Mouse (Mus musculus) forebrain, postnatal 0 days (tissue): ENCODE data around the gene Cep89. TPM values are rescaled to one million over a fixed set of nuclear protein-coding genes. Genes with fewer than 3 reads are reported as not detected.

Source experiments
- ATAC-seq: fragments of 200-750 bp; cut with Nextera tagmentation; 2 replicates; pipeline ENCODE4 v1.8.0; 2017; ENCODE audit warnings: mild to moderate bottlenecking, moderate library complexity
- DNase-seq: peaks from one replicate; pipeline ENCODE4 v3.0.0-alpha.2; 2015
- H3K27ac ChIP-seq: fragments of 300-500 bp; sonication (generic); 2 replicates; pipeline ENCODE4 v1.5.1; 2014; ENCODE audit warnings: low read depth, mild to moderate bottlenecking, antibody characterized with exemption, low read length, moderate library complexity, mixed read lengths
- H3K27me3 ChIP-seq: fragments of 300-500 bp; sonication (generic); 2 replicates; pipeline ENCODE4 v1.6.1; 2014; ENCODE audit warnings: mild to moderate bottlenecking, low read length, mixed read lengths; ENCODE audit not compliant: insufficient read depth
- H3K36me3 ChIP-seq: fragments of 300-500 bp; sonication (generic); 2 replicates; pipeline ENCODE4 v1.6.1; 2014; ENCODE audit warnings: mild to moderate bottlenecking, moderate library complexity; ENCODE audit not compliant: insufficient read depth
- H3K4me1 ChIP-seq: fragments of 300-500 bp; sonication (generic); 2 replicates; pipeline ENCODE4 v1.6.1; 2014; ENCODE audit warnings: antibody characterized with exemption; ENCODE audit not compliant: insufficient read depth
- H3K4me2 ChIP-seq: fragments of 300-500 bp; sonication (generic); 2 replicates; pipeline ENCODE4 v1.6.1; 2014; ENCODE audit warnings: low read depth, mild to moderate bottlenecking, moderate library complexity
- H3K4me3 ChIP-seq: fragments of 300-500 bp; sonication (generic); 2 replicates; pipeline ENCODE4 v1.5.1; 2014; ENCODE audit warnings: low read depth, low read length, mixed read lengths
- H3K9ac ChIP-seq: fragments of 300-500 bp; sonication (generic); 2 replicates; pipeline ENCODE4 v1.6.1; 2014; ENCODE audit warnings: mild to moderate bottlenecking
- H3K9me3 ChIP-seq: fragments of 300-500 bp; sonication (generic); 2 replicates; pipeline ENCODE4 v1.6.1; 2016; ENCODE audit warnings: low read length
- CTCF ChIP-seq: sonication (generic); IDR thresholded peaks from 2 replicates; pipeline ENCODE4 v1.5.1; 2016; ENCODE audit warnings: antibody characterized with exemption, control low read depth, low read depth
- WGBS: fragments of 180-500 bp; shearing (Covaris S2); extraction: QIAGEN DNeasy Blood & Tissue Kit; methylation state at CpG from one replicate; pipeline ENCODE4 v1.1.7; 2014; 5-methylcytosine and 5-hydroxymethylcytosine counted together
- polyA plus RNA-seq: library from polyadenylated mRNA; unstranded; fragments of >200 nt; fragmentation: Nextera tagmentation; extraction: Ambion mirVana; gene quantifications from 2 replicates; pipeline ENCODE4 v1.2.1, GENCODE M21; 2015
- total RNA-seq: library from RNA; depleted of rRNA; stranded (reverse); fragments of >200 nt; gene quantifications from 2 replicates; pipeline ENCODE4 v1.2.3, GENCODE M21; 2014; rRNA removed

Gene Cep89
- 11.9 and 12.1 TPM in 2 replicates for total RNA-seq
- 22.2 and 28.2 TPM in 2 replicates for polyA plus RNA-seq

DNA sequence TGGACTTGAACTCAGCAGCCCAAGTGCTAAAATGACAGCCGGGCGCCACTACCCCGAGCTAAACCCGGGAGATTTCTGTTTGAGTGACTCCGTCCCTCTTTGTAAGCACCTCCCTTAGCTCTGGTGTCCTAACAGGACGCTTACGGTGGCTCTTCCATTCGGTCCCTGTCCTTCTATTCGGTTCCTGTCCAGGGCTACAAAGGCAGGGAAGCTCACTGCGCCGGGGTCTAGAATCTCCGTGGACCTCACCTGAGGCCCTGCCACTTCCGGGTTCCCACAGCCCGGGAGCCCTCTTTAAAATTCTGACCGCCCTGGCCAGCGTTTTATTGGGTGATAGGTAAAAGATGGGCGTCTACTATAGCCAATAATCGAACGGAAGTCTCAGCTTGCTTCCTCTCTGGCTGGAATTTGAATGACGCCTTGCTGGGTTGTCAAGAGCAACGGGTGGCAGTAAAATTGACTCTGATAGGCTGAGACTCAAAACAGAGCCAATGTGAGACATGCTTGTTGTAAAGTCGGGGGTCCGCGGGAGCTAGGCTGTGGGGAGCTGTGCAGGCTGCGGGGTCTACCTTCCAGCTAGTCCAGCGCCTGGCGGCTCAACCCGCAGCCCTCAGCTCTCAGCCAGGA is at the start of gene Cep89, which contains the start of gene Faap24:
Gene Cep89 (plus strand): TSS at position 494 of the 627 bp plus-strand sequence.
Gene Faap24 (minus strand): TSS at position 295 of the 627 bp plus-strand sequence.
- Histone ChIP-seq H3K4me1 (peaks cover 13% of the 10 kb centered on the region), H3K4me3 (peak within 1 kb of the TSS; percentile 55), H3K9me3 (no peaks in the 10 kb centered on the region), H3K27me3 (no peaks in the 10 kb centered on the region), H3K36me3 (peaks cover 21% of the 10 kb centered on the region), H3K27ac (peak within 1 kb of the TSS; percentile 57; the same call in 1 of the 2 replicates), H3K9ac (peak within 1 kb of the TSS; percentile 66), H3K4me2 (peak within 1 kb of the TSS; percentile 65)
- TF ChIP-seq CTCF = no peak
- ATAC-seq = peak; percentile 99
- 2% methylated on average over 28 of the region's 28 CpGs for WGBS
- peak; percentile 99 for DNase-seq

DNA sequence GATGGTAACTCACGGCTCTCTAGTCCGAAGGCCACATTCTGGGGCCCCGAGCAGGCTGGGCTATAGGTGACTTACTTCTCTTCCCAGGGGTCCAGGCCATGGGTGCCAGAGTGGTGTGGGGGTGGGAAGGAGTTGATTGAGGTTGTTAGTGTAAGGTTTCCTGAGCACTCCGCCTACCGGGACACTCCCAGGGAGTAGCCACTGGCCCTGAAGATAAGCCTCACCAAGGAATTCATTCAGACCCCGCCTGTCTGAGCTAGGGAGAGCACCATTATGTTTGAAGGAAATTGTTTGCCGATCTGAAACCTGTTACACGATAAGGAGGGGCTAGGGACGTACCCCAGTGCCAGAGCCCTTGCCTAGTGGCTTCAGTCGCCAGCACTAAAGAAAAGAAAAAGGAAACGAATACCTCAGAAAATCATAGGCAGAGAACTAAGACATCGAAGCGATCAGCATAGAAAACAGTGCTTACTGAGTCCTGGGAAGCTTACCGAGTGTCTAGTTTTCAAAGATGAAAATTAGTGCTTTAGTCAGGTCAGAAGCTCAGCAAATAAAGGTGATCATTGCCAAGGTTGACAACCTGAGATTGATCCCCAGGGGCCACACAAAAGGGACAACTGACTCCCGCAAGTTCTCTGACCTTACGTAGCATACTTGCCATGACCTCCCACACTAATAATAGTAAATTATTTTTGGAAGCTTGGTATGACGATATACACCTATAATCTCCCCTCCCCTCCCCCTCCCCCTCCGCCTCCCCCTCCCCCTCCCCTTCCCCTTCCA is 48.7 kb upstream of the Cep89 start:
- Histone ChIP-seq H3K36me3 (no peaks in the 10 kb centered on the region), H3K9ac (no peak overlapping the region), H3K4me2 (no peak overlapping the region), H3K27ac (no peak overlapping the region), H3K4me3 (no peak overlapping the region), H3K4me1 (no peaks in the 10 kb centered on the region), H3K9me3 (no peaks in the 10 kb centered on the region), H3K27me3 (no peaks in the 10 kb centered on the region)
- ATAC-seq = no peak
- 75% methylated on average over 17 of the region's 18 CpGs for WGBS
- no peak for TF ChIP-seq CTCF
- no peak for DNase-seq

DNA sequence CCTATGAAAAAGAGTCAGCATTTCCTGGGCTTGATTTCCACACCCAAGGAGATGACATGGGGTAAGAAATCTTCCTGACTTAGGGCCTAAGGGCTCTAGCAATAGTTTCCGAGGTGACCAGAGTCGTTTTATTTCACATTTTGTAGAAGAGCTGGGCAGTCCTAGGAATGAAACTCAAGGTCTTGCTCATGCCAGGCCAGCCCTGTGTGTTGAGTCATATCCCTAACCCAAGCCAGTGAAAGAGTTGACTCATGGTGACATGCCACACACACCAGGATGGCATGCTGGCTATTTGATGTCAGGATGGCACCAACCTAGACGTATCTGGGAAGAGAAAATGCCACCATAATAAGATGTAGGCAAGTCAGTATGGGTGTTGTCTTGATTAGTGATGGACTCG is 47.8 kb upstream of the Cep89 start:
- no peak for ATAC-seq
- no peaks in the 10 kb centered on the region for H3K27me3 ChIP-seq
- TF ChIP-seq CTCF = no peak
- H3K4me1 ChIP-seq = no peaks in the 10 kb centered on the region
- no peaks in the 10 kb centered on the region for H3K36me3 ChIP-seq
- H3K9ac ChIP-seq = no peak overlapping the region
- H3K4me3 ChIP-seq = no peak overlapping the region
- no peaks in the 10 kb centered on the region for H3K9me3 ChIP-seq
- DNase-seq = no peak
- H3K27ac ChIP-seq = no peak overlapping the region
- WGBS = 88% methylated on average over 4 of the region's 4 CpGs
- no peak overlapping the region for H3K4me2 ChIP-seq

DNA sequence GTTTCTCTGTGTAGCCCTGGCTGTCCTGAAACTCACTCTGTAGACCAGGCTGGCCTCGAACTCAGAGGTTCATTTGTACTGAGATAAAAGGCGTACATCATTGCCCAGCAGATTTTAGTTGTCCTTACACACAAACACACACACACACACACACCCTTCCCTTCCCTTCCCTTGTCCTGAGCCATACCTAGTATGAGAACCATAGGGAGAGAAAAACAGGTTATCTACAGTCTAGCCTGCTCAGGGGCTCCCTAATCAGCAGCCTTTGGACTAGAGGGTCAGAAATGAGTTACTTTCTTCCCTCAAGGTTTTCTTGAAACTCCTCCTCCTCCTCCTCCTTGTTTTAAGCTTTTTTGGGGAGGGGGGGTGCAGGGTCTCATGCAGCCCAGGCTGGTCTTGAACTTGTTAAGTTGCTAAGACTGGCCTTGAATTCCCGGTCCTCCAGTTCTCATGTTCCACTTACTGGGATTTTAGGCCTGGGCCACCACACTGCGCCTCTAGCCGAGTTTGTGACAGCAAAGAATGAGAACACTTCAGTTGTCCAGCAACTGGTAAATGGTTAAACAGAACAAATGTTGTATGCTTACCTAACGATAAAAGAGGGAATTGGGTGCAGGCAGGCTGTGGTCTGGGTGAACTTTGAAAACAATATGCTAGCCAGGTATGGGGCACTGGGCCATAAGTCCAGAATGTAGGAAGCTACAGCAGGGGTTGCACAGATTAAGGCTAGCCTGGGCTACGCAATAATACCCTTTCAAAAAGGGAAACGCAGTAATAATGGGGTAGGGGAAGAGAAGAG is 46.8 kb upstream of the Cep89 start:
- 87% methylated on average over 8 of the region's 8 CpGs for WGBS
- TF ChIP-seq CTCF = no peak
- Histone ChIP-seq H3K4me1 (no peaks in the 10 kb centered on the region), H3K4me2 (no peak overlapping the region), H3K36me3 (no peaks in the 10 kb centered on the region), H3K9ac (no peak overlapping the region), H3K27ac (no peak overlapping the region), H3K27me3 (no peaks in the 10 kb centered on the region), H3K9me3 (no peaks in the 10 kb centered on the region), H3K4me3 (no peak overlapping the region)
- DNase-seq (no peak), ATAC-seq (no peak)

DNA sequence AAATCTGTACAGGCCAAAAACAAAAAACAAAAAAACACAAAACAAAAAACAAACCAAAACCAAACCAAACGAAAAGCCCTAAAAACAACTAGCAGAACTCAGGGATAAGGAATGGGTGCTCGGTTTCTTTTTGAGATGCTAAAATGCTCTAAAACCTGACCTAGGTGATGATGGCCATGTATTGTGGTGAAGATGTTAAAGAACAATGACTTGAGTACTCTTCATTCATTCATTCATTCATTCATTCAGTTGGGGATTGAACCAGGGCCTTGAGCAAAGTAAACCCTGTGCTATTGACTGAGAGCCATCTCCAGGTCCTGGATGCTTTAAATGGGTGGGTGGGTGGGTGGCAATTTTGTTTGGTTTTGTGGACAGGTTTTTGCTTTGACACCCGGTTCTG is 45.7 kb upstream of the Cep89 start:
- WGBS = 97% methylated on average over 3 of the region's 3 CpGs
- Histone ChIP-seq H3K9ac (no peak overlapping the region), H3K4me2 (no peak overlapping the region), H3K27ac (no peak overlapping the region), H3K27me3 (no peaks in the 10 kb centered on the region), H3K36me3 (no peaks in the 10 kb centered on the region), H3K4me3 (no peak overlapping the region), H3K4me1 (no peaks in the 10 kb centered on the region), H3K9me3 (no peaks in the 10 kb centered on the region)
- no peak for TF ChIP-seq CTCF
- DNase-seq (no peak), ATAC-seq (no peak)

DNA sequence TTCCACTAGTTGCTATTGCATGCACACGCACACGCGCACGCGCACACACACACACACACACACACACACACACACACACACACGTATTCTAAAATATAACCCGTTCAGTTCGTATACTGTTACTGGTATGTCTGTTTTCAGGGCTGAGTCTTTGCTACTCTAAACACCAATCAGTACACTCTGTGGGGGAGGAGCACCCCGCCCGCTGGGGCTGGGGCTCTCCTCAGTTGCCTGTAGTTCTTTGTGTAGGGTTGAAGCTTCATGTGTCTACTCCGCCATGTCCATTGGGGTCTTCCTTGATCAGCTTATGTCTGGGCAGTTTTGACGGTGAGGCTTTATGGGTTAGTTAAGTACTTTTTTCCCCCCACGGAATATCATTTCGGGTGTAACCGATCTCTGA is 43.5 kb upstream of the Cep89 start:
- no peak overlapping the region for H3K4me3 ChIP-seq
- H3K4me1 ChIP-seq = no peaks in the 10 kb centered on the region
- TF ChIP-seq CTCF = no peak
- no peaks in the 10 kb centered on the region for H3K27me3 ChIP-seq
- no peaks in the 10 kb centered on the region for H3K9me3 ChIP-seq
- 96% methylated on average over 15 of the region's 15 CpGs for whole genome bisulfite sequencing
- ATAC-seq (no peak), DNase-seq (no peak)
- H3K36me3 ChIP-seq = no peaks in the 10 kb centered on the region
- no peak overlapping the region for H3K4me2 ChIP-seq
- no peak overlapping the region for H3K27ac ChIP-seq
- no peak overlapping the region for H3K9ac ChIP-seq
